Mouse (Mus musculus) v-Abl transformed pro-B cells (cell line): Measurements from ENCODE around the gene Trnau1ap.

ENCODE experiments used
- in situ Hi-C, 2 experiments: fragments of 400-800 bp; cut with MboI; formaldehyde crosslinking; loops; one replicate each; pipeline ENCODE4 v1.15.1; 2025; ENCODE audit not compliant: unreplicated experiment in 2 of 2

The Trnau1ap gene

GRCm38 (mm10) chr4:132329115-132329834, at the start of gene Trnau1ap:
Trnau1ap (minus strand) TSS chr4:132329538.
- in situ Hi-C loops, result no loop called here

GRCm38 (mm10) chr4:132373820-132374219, 44.5 kb upstream of the Trnau1ap start:
- in situ Hi-C loops, result no loop called here

- in situ Hi-C loops, result no loop called here
Observed at GRCm38 (mm10) chr4:132369953-132370750, 40.8 kb upstream of the Trnau1ap start.

GRCm38 (mm10) chr4:132367480-132368201, 38.3 kb upstream of the Trnau1ap start:
- in situ Hi-C loops, result no loop called here

- in situ Hi-C loops, result no loop called here
Observed at GRCm38 (mm10) chr4:132365450-132366060, 36.2 kb upstream of the Trnau1ap start.

- in situ Hi-C loops, result no loop called here
Observed at GRCm38 (mm10) chr4:132363487-132363886, 34.1 kb upstream of the Trnau1ap start.

- in situ Hi-C loops, result no loop called here
Observed at GRCm38 (mm10) chr4:132359510-132359909, 30.2 kb upstream of the Trnau1ap start.

GRCm38 (mm10) chr4:132356170-132356569, 26.8 kb upstream of the Trnau1ap start:
- in situ Hi-C loops, result no loop called here

- in situ Hi-C loops, result no loop called here
Observed at GRCm38 (mm10) chr4:132355403-132355802, 26.1 kb upstream of the Trnau1ap start.

GRCm38 (mm10) chr4:132354571-132354970, 25.2 kb upstream of the Trnau1ap start:
- in situ Hi-C loops, result no loop called here

GRCm38 (mm10) chr4:132353481-132353885, 24.1 kb upstream of the Trnau1ap start, which contains the start of gene Rcc1:
Rcc1 (minus strand) TSS chr4:132353605.
- in situ Hi-C loops, result no loop called here

GRCm38 (mm10) chr4:132352739-132353138, 23.4 kb upstream of the Trnau1ap start:
- in situ Hi-C loops, result no loop called here

- in situ Hi-C loops, result no loop called here
Observed at GRCm38 (mm10) chr4:132351401-132351800, 22.1 kb upstream of the Trnau1ap start.

- in situ Hi-C loops, result no loop called here
Observed at GRCm38 (mm10) chr4:132350854-132351253, 21.5 kb upstream of the Trnau1ap start.

- in situ Hi-C loops, result no loop called here
Observed at GRCm38 (mm10) chr4:132350123-132350740, 20.9 kb upstream of the Trnau1ap start.

- in situ Hi-C loops, result loop anchor here (5.0 to 10.0 kb wide), 7 partner anchors 77 to 265 kb away; partner anchors contain the start of genes Sesn2 (in 1 of the 2) and Taf12 (in 1 of the 2)
Observed at GRCm38 (mm10) chr4:132349495-132350122, 20.3 kb upstream of the Trnau1ap start.

GRCm38 (mm10) chr4:132346661-132347060, 17.3 kb upstream of the Trnau1ap start:
- in situ Hi-C loops, result loop anchor here (5.0 to 10.0 kb wide), 7 partner anchors 74 to 262 kb away; partner anchors contain the start of genes Sesn2 (in 1 of the 2) and Taf12 (in 1 of the 2)

- in situ Hi-C loops, result loop anchor here (5.0 to 10.0 kb wide), 7 partner anchors 74 to 261 kb away; partner anchors contain the start of genes Sesn2 (in 1 of the 2) and Taf12 (in 1 of the 2)
Observed at GRCm38 (mm10) chr4:132346261-132346660, 16.9 kb upstream of the Trnau1ap start.

GRCm38 (mm10) chr4:132345843-132346212, 16.5 kb upstream of the Trnau1ap start:
- in situ Hi-C loops, result loop anchor here (5.0 to 10.0 kb wide), 7 partner anchors 74 to 261 kb away; partner anchors contain the start of genes Sesn2 (in 1 of the 2) and Taf12 (in 1 of the 2)
